Mouse (Mus musculus): ENCODE data around the gene Rhox3c. TPM values are rescaled to one million over a fixed set of nuclear protein-coding genes. Genes with fewer than 3 reads are reported as not detected.
"Not testable (repeated sequence)": the region's sequence is repeated elsewhere in the genome, so short reads cannot be mapped to it uniquely, and the experiment has no call there.

The Rhox3c gene
- total RNA-seq (2021) = not detected
- long read RNA-seq = 0 reads

- not testable (repeated sequence) for DNase-seq (ENCODE audit: low spot score in 2 of 2)
Measured at GRCm38 (mm10) chrX:37458285-37458684, at the start of gene Rhox3c. Gene Rhox3c (plus strand): TSS chrX:37458585.

- DNase-seq (ENCODE audit: low spot score in 2 of 2) = not testable (repeated sequence)
Measured at GRCm38 (mm10) chrX:37411767-37412166, 46.6 kb upstream of the Rhox3c start, which contains the start of gene Rhox2b. Gene Rhox2b (plus strand): TSS chrX:37412067.

- not testable (repeated sequence) for DNase-seq (ENCODE audit: low spot score in 2 of 2)
Measured at GRCm38 (mm10) chrX:37432194-37432593, 26.2 kb upstream of the Rhox3c start, which contains the start of gene Rhox4b. Gene Rhox4b (plus strand): TSS chrX:37432494.

GRCm38 (mm10) chrX:37453380-37453779, 5.0 kb upstream of the Rhox3c start, which contains the start of gene Rhox2c:
Gene Rhox2c (plus strand): TSS chrX:37453680.
- DNase-seq (ENCODE audit: low spot score in 2 of 2) = not testable (repeated sequence)

- DNase-seq (ENCODE audit: low spot score in 2 of 2) = not testable (repeated sequence)
Measured at GRCm38 (mm10) chrX:37480037-37480436, 21.7 kb downstream of the Rhox3c start, which contains the start of gene Rhox4c. Gene Rhox4c (plus strand): TSS chrX:37480337.

GRCm38 (mm10) chrX:37514059-37514458, 55.7 kb downstream of the Rhox3c start, which contains the start of gene Rhox4d:
Gene Rhox4d (plus strand): TSS chrX:37514359.
- not testable (repeated sequence) for DNase-seq (ENCODE audit: low spot score in 2 of 2)

Other genes starting within 250 kb of the Rhox3c start
- not detected for gene Gm9, start 247.5 kb upstream of the Rhox3c start, total RNA-seq (2021)
- not detected for gene Rhox1, start 236.3 kb upstream of the Rhox3c start, total RNA-seq (2021)
- gene Rhox2a, start 213.6 kb upstream of the Rhox3c start, total RNA-seq (2021) = not detected
- not detected for gene Rhox3a, start 208.7 kb upstream of the Rhox3c start, total RNA-seq (2021)
- gene Rhox4a, start 193.2 kb upstream of the Rhox3c start, total RNA-seq (2021) = not detected
- gene Rhox3a2, start 78.6 kb upstream of the Rhox3c start, total RNA-seq (2021) = not detected
- not detected for gene Rhox4a2, start 67.7 kb upstream of the Rhox3c start, total RNA-seq (2021)
- not detected for gene Rhox2b, start 46.5 kb upstream of the Rhox3c start, total RNA-seq (2021)
- not detected for gene Rhox4b, start 26.1 kb upstream of the Rhox3c start, total RNA-seq (2021)
- not detected for gene Rhox2c, start 4.9 kb upstream of the Rhox3c start, total RNA-seq (2021)
- not detected for gene Rhox4c, start 21.8 kb downstream of the Rhox3c start, total RNA-seq (2021)
- gene Rhox2d, start 34.8 kb downstream of the Rhox3c start, total RNA-seq (2021) = not detected
- not detected for gene Rhox4d, start 55.8 kb downstream of the Rhox3c start, total RNA-seq (2021)
- not detected for gene Rhox2e, start 71.9 kb downstream of the Rhox3c start, total RNA-seq (2021)
- not detected for gene Rhox3e, start 83.4 kb downstream of the Rhox3c start, total RNA-seq (2021)
- not detected for gene Rhox4e, start 98.8 kb downstream of the Rhox3c start, total RNA-seq (2021)
- not detected for gene Rhox2f, start 112.8 kb downstream of the Rhox3c start, total RNA-seq (2021)
- not detected for gene Rhox3f, start 122.4 kb downstream of the Rhox3c start, total RNA-seq (2021)
- gene Rhox4f, start 149.1 kb downstream of the Rhox3c start, total RNA-seq (2021) = not detected
- not detected for gene Rhox3g, start 170.0 kb downstream of the Rhox3c start, total RNA-seq (2021)
- gene Rhox2g, start 184.9 kb downstream of the Rhox3c start, total RNA-seq (2021) = not detected
- gene Rhox4g, start 192.7 kb downstream of the Rhox3c start, total RNA-seq (2021) = not detected
- not detected for gene Rhox3h, start 210.2 kb downstream of the Rhox3c start, total RNA-seq (2021)
- gene Rhox2h, start 214.7 kb downstream of the Rhox3c start, total RNA-seq (2021) = not detected

All from layer of hippocampus, postnatal 10 days (tissue).